In the genomic region with DNA sequence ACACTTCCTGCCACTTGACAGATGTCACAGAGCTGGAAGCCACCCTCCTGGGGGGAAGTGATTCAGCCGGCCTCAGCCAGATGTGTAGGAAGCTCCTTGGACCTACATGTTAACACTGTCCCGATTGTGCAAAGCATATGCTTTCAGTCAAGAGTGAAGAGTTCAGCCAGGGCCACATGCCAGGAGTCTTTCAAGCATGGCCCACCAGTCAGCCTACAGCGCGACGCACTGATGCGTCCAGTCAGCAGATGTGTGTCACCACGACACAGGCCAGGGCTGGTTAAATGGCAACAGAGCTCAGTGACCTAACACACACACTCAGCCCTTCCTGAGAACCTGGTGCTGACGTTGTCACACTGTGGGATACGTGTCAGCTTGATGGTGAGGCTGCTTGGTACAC, we compare ENCODE assay signal across 10 mouse cellular contexts. TPM values are rescaled to one million over a fixed set of nuclear protein-coding genes. Genes with fewer than 3 reads are reported as not detected.
A peak's percentile ranks its signal among the peaks of the same experiment; 100 is the strongest.
DNase-seq lines count a peak whose midpoint lies in the region; ATAC-seq and TF ChIP-seq lines count a peak whose summit lies in the region.
"Had no signal": no experiment of that assay in that cellular context is flagged by ENCODE, and none has a peak within 500 bp of the region (broad histone marks: within the 10 kb centered on the region; RNA-seq: fewer than 3 reads in every experiment).

No protein-coding gene starts in this region.

- WGBS in heart, embryonic 15.5 days = 42% methylated on average over 9 of the region's 9 CpGs
- WGBS in heart, adult 2 months = 43% methylated on average over 9 of the region's 9 CpGs
- 29% methylated on average over 9 of the region's 9 CpGs for WGBS in embryonic facial prominence, embryonic 11.5 days

- no peak for TF ChIP-seq CTCF in heart, adult 2 months (IDR thresholded peaks at IDR 0.05)

- H3K4me2 ChIP-seq in heart, embryonic 15.5 days = no peak overlapping the region
- no peak overlapping the region for H3K4me2 ChIP-seq in embryonic facial prominence, embryonic 11.5 days (ENCODE audit: low read depth, low read length)

- no peak overlapping the region for H3K4me3 ChIP-seq in heart, embryonic 15.5 days
- no peak overlapping the region for H3K4me3 ChIP-seq in heart, adult 2 months
- no peak overlapping the region for H3K4me3 ChIP-seq in embryonic facial prominence, embryonic 11.5 days (ENCODE audit: low read depth, low read length)

- no peak overlapping the region for H3K9ac ChIP-seq in heart, embryonic 15.5 days
- no peak overlapping the region for H3K9ac ChIP-seq in heart, adult 2 months (ENCODE audit: low read depth, low read length)
- H3K9ac ChIP-seq in embryonic facial prominence, embryonic 11.5 days (replicated peaks; ENCODE audit: low read length) = no peak overlapping the region

- no peaks in the 10 kb centered on the region for H3K79me2 ChIP-seq in heart, adult 2 months (replicated peaks; ENCODE audit: control insufficient read depth, insufficient read depth, low read length)

- no peaks in the 10 kb centered on the region for H3K9me3 ChIP-seq in heart, embryonic 15.5 days (replicated peaks)
- H3K9me3 ChIP-seq in embryonic facial prominence, embryonic 11.5 days (replicated peaks; ENCODE audit: control insufficient read depth, low read length) = no peaks in the 10 kb centered on the region

- no peaks in the 10 kb centered on the region for H3K36me3 ChIP-seq in heart, embryonic 15.5 days
- H3K36me3 ChIP-seq in heart, adult 2 months (ENCODE audit: control insufficient read depth, insufficient read depth, low read length) = no peaks in the 10 kb centered on the region
- no peaks in the 10 kb centered on the region for H3K36me3 ChIP-seq in embryonic facial prominence, embryonic 11.5 days (replicated peaks; ENCODE audit: control insufficient read depth, insufficient read depth, low read depth, low read length)

- intact Hi-C loops in heart, adult 2 months (cut with DNase I) = no loop called here

- H3K27me3 ChIP-seq in heart, embryonic 15.5 days = 0 out of 2 replicates have a peak, but pooled peaks cover 4% of the 10 kb centered on the region
- no peaks in the 10 kb centered on the region for H3K27me3 ChIP-seq in heart, adult 2 months (ENCODE audit: control insufficient read depth, insufficient read depth, low read length)
- no peaks in the 10 kb centered on the region for H3K27me3 ChIP-seq in embryonic facial prominence, embryonic 11.5 days (ENCODE audit: control insufficient read depth, insufficient read depth, low read length)

- peak; percentile 35; the same call in 1 of the 2 replicates for ATAC-seq in heart, embryonic 15.5 days (replicated peaks; ENCODE audit: insufficient number of reproducible peaks, insufficient read depth, low FRiP score, low read depth)
- no peak for ATAC-seq in embryonic facial prominence, embryonic 11.5 days (replicated peaks; ENCODE audit: insufficient number of reproducible peaks, low FRiP score, low TSS enrichment, low read depth)
- no peak for ATAC-seq in granulocyte monocyte progenitor cell, adult 5-6 weeks (replicated peaks; ENCODE audit: poor library complexity, severe bottlenecking)
- ATAC-seq: forebrain, embryonic 16.5 days; midbrain, embryonic 16.5 days had no signal

- TF ChIP-seq EP300 in heart, adult 2 months (IDR thresholded peaks at IDR 0.05; ENCODE audit: insufficient read depth, low read depth, low read length) = no peak

- no peak overlapping the region for H3K27ac ChIP-seq in heart, embryonic 15.5 days
- no peak overlapping the region for H3K27ac ChIP-seq in heart, adult 2 months
- H3K27ac ChIP-seq in embryonic facial prominence, embryonic 11.5 days (replicated peaks; ENCODE audit: low read depth, low read length) = no peak overlapping the region

- TF ChIP-seq POLR2A in heart, adult 2 months (IDR thresholded peaks at IDR 0.05; ENCODE audit: insufficient read depth, low read depth, low read length) = no peak

- DNase-seq in heart, adult 2 months = no peak
- DNase-seq in 416B (ENCODE audit: low read depth) = peak; percentile 2
- peak; percentile 27 for DNase-seq in embryonic facial prominence, embryonic 11.5 days (ENCODE audit: low spot score)
- peak; percentile 52 to 75 for DNase-seq in kidney, postnatal 25 days
- no peak for DNase-seq in frontal cortex, postnatal 14 days (ENCODE audit: low spot score in 2 of 2)
- no peak for DNase-seq in right cerebral cortex, postnatal 36 days (ENCODE audit: low spot score in 2 of 2)

- H3K4me1 ChIP-seq in heart, embryonic 15.5 days (replicated peaks) = no peaks in the 10 kb centered on the region
- no peaks in the 10 kb centered on the region for H3K4me1 ChIP-seq in heart, adult 2 months (ENCODE audit: control insufficient read depth, insufficient read depth, low read length)
- H3K4me1 ChIP-seq in embryonic facial prominence, embryonic 11.5 days (ENCODE audit: control insufficient read depth, insufficient read depth, low read length) = no peaks in the 10 kb centered on the region

RNA-seq across cellular contexts. Expression of a gene that starts 37.6 kb away (rescaled TPM):
- 3.1 and 4.1 TPM in 2 replicates for polyA plus RNA-seq in heart, embryonic 15.5 days (2015; fragmentation: Nextera tagmentation; extraction: Ambion mirVana)
- total RNA-seq in heart, adult 2 months (2021) = 1 to 10 TPM in 1 of 2 experiments, under 1 TPM in 1; 0.82 to 1.4 TPM
- polyA plus RNA-seq in heart, adult 2 months (2012; rRNA removed) = 0.57 and 0.91 TPM in 2 replicates
- polyA plus RNA-seq in embryonic facial prominence, embryonic 11.5 days (2014; fragmentation: Nextera tagmentation; extraction: Ambion mirVana) = 4.3 and 7.0 TPM in 2 replicates
- not detected in 2 replicates for total RNA-seq in granulocyte monocyte progenitor cell, adult 5-6 weeks (2014; fragmentation: Nextera tagmentation)
- not detected in 2 replicates for total RNA-seq in granulocyte monocyte progenitor cell, adult 5-6 weeks (2017)

Comparison
In these comparisons a context has a peak if more than half of its experiments do, and no peak if none do; other contexts are left out.
1. DNase-seq: peak in 416B (single experiment), embryonic facial prominence, embryonic 11.5 days (single experiment) and kidney, postnatal 25 days (2 of 2); none in heart, adult 2 months (0 of 2), frontal cortex, postnatal 14 days (0 of 2) and right cerebral cortex, postnatal 36 days (0 of 2).